Mouse (Mus musculus) thymus, adult 2 months (tissue): ENCODE data around the gene Ttyh1. TPM values are rescaled to one million over a fixed set of nuclear protein-coding genes. Genes with fewer than 3 reads are reported as not detected.

Experiments used
- DNase-seq: peaks from one replicate; pipeline ENCODE4 v3.0.0; 2021
- H3K27ac ChIP-seq: fragments of 200-500 bp; 2 replicates; pipeline ENCODE4 v1.5.1; 2012; ENCODE audit warnings: low read length, control low read depth; ENCODE audit not compliant: control insufficient read depth, insufficient read depth
- H3K27me3 ChIP-seq: fragments of 200-500 bp; 2 replicates; pipeline ENCODE4 v1.6.1; 2012; ENCODE audit warnings: mild to moderate bottlenecking, low read length, moderate library complexity, mixed read lengths; ENCODE audit not compliant: control insufficient read depth, insufficient read depth
- H3K36me3 ChIP-seq: fragments of 200-500 bp; 2 replicates; pipeline ENCODE4 v1.6.1; 2012; ENCODE audit warnings: mild to moderate bottlenecking, low read length, moderate library complexity; ENCODE audit not compliant: control insufficient read depth, insufficient read depth
- H3K4me1 ChIP-seq: fragments of 200-500 bp; replicated peaks from 2 replicates; pipeline ENCODE4 v1.6.1; 2012; ENCODE audit warnings: low read length; ENCODE audit not compliant: control insufficient read depth, insufficient read depth
- H3K4me3 ChIP-seq: fragments of 200-500 bp; 2 replicates; pipeline ENCODE4 v1.5.1; 2012; ENCODE audit warnings: mild to moderate bottlenecking, low read length, control low read depth, moderate library complexity; ENCODE audit not compliant: control insufficient read depth, insufficient read depth
- CTCF ChIP-seq: fragments of 200-500 bp; IDR thresholded peaks from 2 replicates; pipeline ENCODE4 v1.5.1; 2012; ENCODE audit warnings: mild to moderate bottlenecking, control low read depth, low read length, moderate library complexity, borderline replicate concordance; ENCODE audit not compliant: control insufficient read depth, poor library complexity, insufficient read depth; ENCODE audit errors: extremely low read depth
- POLR2A ChIP-seq: fragments of 200-500 bp; IDR thresholded peaks from 2 replicates; pipeline ENCODE4 v1.6.1; 2012; ENCODE audit warnings: mild to moderate bottlenecking, low read length, control low read depth, moderate library complexity; ENCODE audit not compliant: control insufficient read depth, poor library complexity, insufficient read depth; ENCODE audit errors: extremely low read depth
- WGBS: fragments of 180-500 bp; shearing (Covaris S2); methylation state at CpG from one replicate; pipeline ENCODE4 v1.1.7; 2018; 5-methylcytosine and 5-hydroxymethylcytosine counted together
- polyA plus RNA-seq: library from polyadenylated mRNA; depleted of rRNA; stranded (reverse); fragments of >200 nt; gene quantifications from 2 replicates; pipeline ENCODE4 v1.2.3, GENCODE M21; 2012

Ttyh1 gene
- polyA plus RNA-seq, 1 experiment, result 1.8 TPM

DNA sequence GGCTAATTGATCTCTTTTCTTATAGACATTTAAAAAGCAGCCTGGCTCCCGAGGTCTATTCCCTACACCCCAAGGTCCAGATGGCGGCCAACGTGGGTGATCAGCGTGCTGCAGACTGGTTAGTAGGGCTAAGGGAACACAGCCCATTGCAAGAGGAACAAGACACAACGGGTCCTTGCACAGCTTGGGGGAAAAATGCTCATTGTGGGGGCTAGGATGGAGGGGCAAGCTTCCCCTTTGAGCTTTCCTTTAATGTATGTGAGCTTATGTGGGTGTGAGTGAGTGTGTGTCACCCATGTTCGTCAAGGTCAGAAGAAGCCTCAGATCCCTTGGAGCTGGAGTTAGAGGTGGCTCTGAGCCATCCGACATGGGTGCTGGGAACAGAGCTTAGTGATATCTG is 19.5 kb downstream of the Ttyh1 start:
- Histone ChIP-seq H3K36me3 (peaks cover 42% of the 10 kb centered on the region), H3K4me3 (no peak overlapping the region), H3K27ac (no peak overlapping the region), H3K4me1 (peaks cover 8% of the 10 kb centered on the region), H3K27me3 (no peaks in the 10 kb centered on the region)
- WGBS, result 96% methylated on average over 7 of the region's 7 CpGs
- TF ChIP-seq POLR2A, result no peak
- TF ChIP-seq CTCF, result no peak
- no peak for DNase-seq

DNA sequence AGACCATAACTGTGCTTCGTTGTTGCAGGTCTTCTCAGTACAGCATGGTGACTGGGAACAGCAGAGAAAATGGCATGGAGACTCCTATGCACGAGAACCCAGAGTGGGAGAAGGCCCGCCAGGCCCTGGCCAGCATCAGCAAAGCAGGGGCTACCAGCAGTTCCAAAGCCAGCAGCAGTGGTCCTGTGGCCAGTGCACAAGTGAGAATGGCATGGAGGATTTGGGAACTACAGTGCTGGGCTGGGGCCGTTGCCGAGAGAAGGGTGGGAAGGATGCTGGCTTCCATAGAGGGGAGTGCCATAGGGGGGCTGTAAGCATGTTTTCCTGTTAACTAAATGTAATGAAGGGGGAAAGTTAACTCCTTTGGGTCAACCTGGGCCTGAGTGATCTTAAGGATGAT is 20.2 kb downstream of the Ttyh1 start:
- no peak for DNase-seq
- H3K36me3 ChIP-seq, result peaks cover 49% of the 10 kb centered on the region
- no peaks in the 10 kb centered on the region for H3K27me3 ChIP-seq
- no peak overlapping the region for H3K27ac ChIP-seq
- TF ChIP-seq POLR2A, result no peak
- no peak for TF ChIP-seq CTCF
- H3K4me1 ChIP-seq, result peaks cover 8% of the 10 kb centered on the region
- no peak overlapping the region for H3K4me3 ChIP-seq
- WGBS, result 96% methylated on average over 5 of the region's 5 CpGs

DNA sequence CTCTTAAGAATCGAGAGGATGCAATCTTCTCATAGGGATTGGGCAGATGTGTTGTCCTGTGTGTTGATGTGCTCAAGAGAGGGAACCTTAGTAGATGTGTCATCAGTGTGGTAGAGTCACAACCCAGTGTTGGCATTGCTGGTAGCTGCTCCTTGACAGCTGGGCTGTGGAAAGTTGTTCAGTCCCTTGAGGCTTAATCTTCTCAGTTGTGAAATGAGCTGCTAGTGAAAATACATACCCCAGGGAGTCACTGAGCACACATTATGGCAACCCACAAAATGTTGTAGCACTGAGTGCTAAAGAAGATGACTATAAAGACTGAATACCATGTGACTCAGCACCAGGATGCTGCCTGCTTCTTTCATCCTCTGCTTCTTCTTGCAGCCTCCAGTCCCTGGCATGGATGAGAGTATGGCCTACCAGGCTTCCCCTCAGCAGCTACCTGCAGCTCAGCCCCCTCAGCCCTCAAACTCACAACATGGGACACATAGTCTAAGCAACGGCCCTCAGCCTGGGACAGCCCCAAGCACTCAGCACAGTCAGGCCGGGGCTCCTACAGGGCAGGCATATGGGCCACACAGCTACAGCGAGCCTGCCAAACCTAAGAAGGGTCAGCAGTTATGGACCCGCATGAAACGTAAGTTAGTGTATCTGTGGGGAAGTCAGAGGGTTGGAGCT is 22.6 kb downstream of the Ttyh1 start:
- TF ChIP-seq POLR2A, result no peak
- Histone ChIP-seq H3K4me1 (peaks cover 5% of the 10 kb centered on the region; the same call in 1 of the 2 replicates), H3K4me3 (no peak overlapping the region), H3K27ac (no peak overlapping the region), H3K36me3 (peaks cover 69% of the 10 kb centered on the region), H3K27me3 (no peaks in the 10 kb centered on the region)
- WGBS, result 97% methylated on average over 6 of the region's 6 CpGs
- DNase-seq, result no peak

DNA sequence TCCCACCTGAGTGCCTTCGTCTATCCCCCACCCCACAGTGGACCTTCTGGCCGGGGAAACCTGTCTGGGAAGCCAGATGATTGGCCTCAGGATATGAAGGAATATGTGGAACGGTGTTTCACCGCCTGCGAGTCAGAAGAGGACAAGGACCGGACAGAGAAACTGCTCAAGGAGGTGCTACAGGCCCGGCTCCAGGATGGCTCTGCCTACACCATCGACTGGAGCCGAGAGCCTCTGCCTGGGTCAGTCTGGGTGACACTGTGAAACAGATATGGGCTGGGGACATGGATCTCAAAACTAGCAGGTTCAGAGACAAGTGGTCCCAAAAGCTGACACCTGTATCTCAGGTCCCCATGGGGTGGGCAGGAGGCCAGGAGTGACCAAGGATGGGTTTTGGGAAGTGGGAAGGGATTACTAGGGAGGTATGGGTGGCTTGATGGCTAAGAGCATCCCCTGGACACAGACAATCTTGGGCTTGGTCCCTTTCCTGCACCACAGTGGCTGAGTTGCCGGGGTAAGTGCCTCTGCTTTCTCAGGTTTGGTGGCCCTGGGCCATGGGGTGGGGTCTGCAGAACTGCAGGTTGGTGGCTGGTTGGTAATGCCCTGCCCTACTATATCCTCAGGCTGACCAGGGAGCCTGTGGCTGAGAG is 23.7 kb downstream of the Ttyh1 start:
- TF ChIP-seq POLR2A, result no peak
- TF ChIP-seq CTCF, result no peak
- H3K4me3 ChIP-seq, result no peak overlapping the region
- H3K36me3 ChIP-seq, result peaks cover 77% of the 10 kb centered on the region
- peaks cover under 1% of the 10 kb centered on the region; the same call in 1 of the 2 replicates for H3K4me1 ChIP-seq
- 98% methylated on average over 10 of the region's 10 CpGs for WGBS
- DNase-seq, result no peak
- no peaks in the 10 kb centered on the region for H3K27me3 ChIP-seq
- no peak overlapping the region for H3K27ac ChIP-seq

DNA sequence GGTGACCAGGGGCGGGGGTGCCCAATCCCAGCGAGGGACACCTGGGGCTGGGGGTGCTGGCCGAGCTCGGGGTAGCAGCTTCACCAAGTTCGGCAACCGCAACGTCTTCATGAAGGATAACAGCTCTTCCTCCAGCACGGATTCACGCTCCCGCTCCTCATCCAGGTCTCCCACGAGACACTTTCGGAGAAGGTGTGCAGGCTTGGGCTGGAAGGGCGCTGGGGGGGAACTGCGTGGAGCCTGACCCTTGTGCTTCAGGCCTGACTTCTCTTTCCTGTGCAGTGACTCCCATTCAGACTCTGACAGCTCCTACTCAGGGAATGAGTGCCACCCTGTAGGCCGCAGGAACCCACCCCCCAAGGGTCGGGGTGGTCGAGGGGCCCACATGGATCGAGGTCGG is 24.3 kb downstream of the Ttyh1 start:
- no peaks in the 10 kb centered on the region for H3K27me3 ChIP-seq
- no peak overlapping the region for H3K4me3 ChIP-seq
- WGBS, result 99% methylated on average over 19 of the region's 19 CpGs
- DNase-seq, result no peak
- no peak for TF ChIP-seq POLR2A
- no peak for TF ChIP-seq CTCF
- peaks cover 4% of the 10 kb centered on the region for H3K4me1 ChIP-seq
- H3K36me3 ChIP-seq, result peaks cover 77% of the 10 kb centered on the region
- H3K27ac ChIP-seq, result no peak overlapping the region

DNA sequence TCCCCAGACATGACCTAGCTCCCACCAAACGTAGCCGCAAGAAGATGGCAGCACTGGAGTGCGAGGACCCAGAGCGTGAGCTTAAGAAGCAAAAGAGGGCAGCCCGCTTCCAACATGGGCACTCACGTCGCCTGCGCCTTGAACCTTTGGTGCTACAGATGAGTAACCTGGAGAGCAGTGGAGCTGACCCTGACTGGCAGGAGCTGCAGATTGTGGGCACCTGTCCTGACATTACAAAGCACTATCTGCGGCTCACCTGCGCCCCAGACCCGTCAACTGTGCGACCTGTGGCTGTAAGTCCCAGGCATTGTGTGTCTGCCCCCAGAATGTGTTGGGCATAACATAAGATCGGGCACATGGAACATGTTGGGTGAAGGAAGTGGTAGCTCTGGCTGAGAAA is 24.8 kb downstream of the Ttyh1 start:
- TF ChIP-seq POLR2A (no peak), CTCF (no peak)
- no peak for DNase-seq
- no peaks in the 10 kb centered on the region for H3K27me3 ChIP-seq
- no peak overlapping the region for H3K4me3 ChIP-seq
- H3K36me3 ChIP-seq, result peaks cover 77% of the 10 kb centered on the region
- no peak overlapping the region for H3K27ac ChIP-seq
- H3K4me1 ChIP-seq, result peaks cover 8% of the 10 kb centered on the region
- WGBS, result over 99% methylated on average over 13 of the region's 13 CpGs
